Mouse (Mus musculus): ENCODE measurements at regions not wholly inside any gene's neighbourhood (a gene's known extent, or its start where the extent isn't known, plus 50 kb on each side); places are given as distances from the start of the nearest gene placed in this dataset.

DNA sequence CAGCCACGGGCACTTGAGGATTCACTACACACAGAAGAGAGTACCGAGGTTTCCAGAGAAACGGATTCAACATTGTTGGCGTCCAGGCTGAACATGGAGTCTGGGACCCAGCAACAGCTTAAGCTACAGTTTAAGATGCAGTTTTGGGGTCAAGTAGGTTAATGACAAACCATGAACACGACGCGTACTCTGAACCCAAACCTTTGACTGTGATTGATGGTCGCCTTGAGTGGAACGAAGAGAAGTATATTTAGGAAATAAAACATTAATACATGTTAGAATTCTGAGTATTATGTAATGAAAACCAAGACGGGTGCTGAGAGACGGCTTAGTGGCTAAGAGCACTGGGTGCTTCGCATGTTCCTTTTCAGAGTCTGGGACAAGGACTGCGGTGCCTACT lies 124.3 kb upstream of the Sash1 start:
- TF ChIP-seq EP300 (IDR thresholded peaks at IDR 0.05; ENCODE audit: low read depth) (no peak), CTCF (IDR thresholded peaks at IDR 0.05; ENCODE audit: low read depth) (no peak)

Data from liver, postnatal 0 days (tissue).